Mouse (Mus musculus) gastrocnemius, adult 18-20 months (tissue): ENCODE results near the gene Tex46. TPM values are rescaled to one million over a fixed set of nuclear protein-coding genes. Genes with fewer than 3 reads are reported as not detected.

Experiments used
- microRNA-seq: library from miRNA; unstranded; fragments of <30 nt; microRNA quantifications from one replicate; pipeline ENCODE4 v1.2.0, GENCODE M21; 2021
- total RNA-seq, 2 experiments: library from RNA; stranded (reverse); gene quantifications; 2 replicates each; pipeline ENCODE4 v1.2.3; 2021

Tex46 gene
- total RNA-seq, 2 experiments from 2014 or later: not detected

Small RNAs within 50 kb of the gene (microRNA-seq; reads per million reads assigned to microRNA genes)
- not detected for gene Gm22180

Other genes starting within 250 kb of the Tex46 start
- not detected for gene Htr1d, start 186.9 kb upstream of the Tex46 start, total RNA-seq
- gene 6030445D17Rik, start 148.2 kb upstream of the Tex46 start, total RNA-seq: under 1 TPM in 1 of 2 experiments, not detected in 1; 0.12 TPM
- 10 to 100 TPM; 10.1 to 18.3 TPM for gene Luzp1, start 140.7 kb upstream of the Tex46 start, total RNA-seq
- gene Kdm1a, start 7.7 kb upstream of the Tex46 start, total RNA-seq: 10 to 100 TPM; 17.9 TPM
- gene Lactbl1, start 12.2 kb downstream of the Tex46 start, total RNA-seq: not detected
- under 1 TPM; 0.53 to 0.74 TPM for gene Ephb2, start 225.6 kb downstream of the Tex46 start, total RNA-seq